Mouse (Mus musculus): ENCODE results near the gene Rasd1. TPM values are rescaled to one million over a fixed set of nuclear protein-coding genes. Genes with fewer than 3 reads are reported as not detected.

Rasd1 gene
- polyA plus RNA-seq, 1 experiment from 2014 or later, result 0.51 TPM

DNA sequence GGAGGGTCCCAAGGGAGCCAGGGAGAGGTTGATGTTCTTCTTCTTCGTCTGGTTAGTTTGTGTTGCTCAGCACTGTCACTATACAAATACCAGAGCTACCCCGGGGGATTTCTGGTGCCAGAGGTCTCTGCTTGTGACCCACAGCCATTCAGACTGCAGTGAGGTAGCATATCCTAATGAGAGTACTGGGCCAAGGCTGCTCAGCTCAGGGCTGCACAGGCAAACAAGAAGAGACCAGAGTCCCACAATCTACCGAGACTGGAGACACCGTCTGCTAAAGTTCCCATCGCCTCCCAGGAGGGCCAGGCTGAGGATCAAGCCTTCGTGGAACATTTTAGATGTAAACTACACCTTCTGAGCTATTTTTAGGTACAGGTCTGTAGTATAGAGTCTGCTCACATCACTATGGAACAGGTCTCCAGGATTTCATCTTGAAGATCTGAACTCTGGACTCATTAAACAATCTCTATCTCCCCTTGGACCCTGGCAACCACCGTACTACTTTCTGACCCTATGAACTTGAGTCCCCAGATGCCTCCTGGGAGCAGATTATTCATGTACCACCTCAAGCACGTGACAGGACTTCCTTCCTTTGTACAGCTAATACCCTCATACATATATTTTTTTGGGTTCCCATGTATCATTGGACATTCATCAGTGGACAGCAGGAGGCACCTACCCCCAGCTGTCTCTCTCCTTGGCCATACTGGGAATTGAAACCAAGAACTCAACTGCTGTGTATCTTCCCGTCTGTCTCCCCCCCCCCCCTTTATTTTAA, 32.0 kb downstream of the Rasd1 start:
- no peaks in the 10 kb centered on the region for H3K9me3 ChIP-seq (ENCODE audit: control insufficient read depth, low read length)
- WGBS, result 74% methylated on average over 9 of the region's 9 CpGs

DNA sequence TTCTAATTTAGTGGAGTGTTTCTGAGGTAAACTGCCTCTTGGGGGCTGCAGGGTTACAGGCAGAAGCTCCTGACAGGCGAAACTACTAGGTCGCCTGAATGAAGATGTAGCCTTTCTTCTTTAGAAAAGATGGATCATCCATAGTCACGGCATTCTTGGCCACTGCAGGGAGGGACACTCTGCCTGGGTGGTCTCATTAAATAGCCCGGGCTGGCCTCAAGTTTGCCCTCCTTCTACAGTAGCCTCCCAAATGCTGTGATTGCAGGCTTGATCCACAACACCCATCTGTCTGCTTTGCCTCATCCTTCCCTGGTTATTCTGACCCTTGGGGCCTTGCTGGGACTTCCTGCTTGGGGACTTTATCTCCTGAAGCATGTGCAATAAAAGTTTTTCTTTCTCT, 34.7 kb downstream of the Rasd1 start:
- Histone ChIP-seq H3K27ac (ENCODE audit: low read length) (no peak overlapping the region), H3K9ac (replicated peaks; ENCODE audit: low read depth, low read length) (no peak overlapping the region), H3K9me3 (ENCODE audit: control insufficient read depth, low read length) (no peaks in the 10 kb centered on the region), H3K27me3 (replicated peaks; ENCODE audit: control insufficient read depth, insufficient read depth, low read length) (no peaks in the 10 kb centered on the region), H3K36me3 (ENCODE audit: control insufficient read depth, insufficient read depth) (no peaks in the 10 kb centered on the region), H3K4me3 (replicated peaks; ENCODE audit: low read length) (no peak overlapping the region), H3K4me1 (replicated peaks; ENCODE audit: control insufficient read depth, insufficient read depth, low read length) (no peaks in the 10 kb centered on the region), H3K4me2 (ENCODE audit: low read length) (no peak overlapping the region)
- WGBS, result 46% methylated on average over 4 of the region's 4 CpGs
- no peak for ATAC-seq

More for the DNA sequence above, 32.0 kb downstream of the Rasd1 start:
- no peak for ATAC-seq
- no peaks in the 10 kb centered on the region for H3K27me3 ChIP-seq (replicated peaks; ENCODE audit: control insufficient read depth, insufficient read depth, low read length)
- H3K4me3 ChIP-seq (replicated peaks; ENCODE audit: low read length), result no peak overlapping the region
- H3K27ac ChIP-seq (ENCODE audit: low read length), result no peak overlapping the region
- no peaks in the 10 kb centered on the region for H3K4me1 ChIP-seq (replicated peaks; ENCODE audit: control insufficient read depth, insufficient read depth, low read length)
- no peaks in the 10 kb centered on the region for H3K36me3 ChIP-seq (ENCODE audit: control insufficient read depth, insufficient read depth)
- H3K9ac ChIP-seq (replicated peaks; ENCODE audit: low read depth, low read length), result no peak overlapping the region
- H3K4me2 ChIP-seq (ENCODE audit: low read length), result no peak overlapping the region

GRCm38 (mm10) chr11:59921265-59921664, 43.5 kb downstream of the Rasd1 start:
- Histone ChIP-seq H3K27me3 (replicated peaks; ENCODE audit: control insufficient read depth, insufficient read depth, low read length) (no peaks in the 10 kb centered on the region), H3K9ac (replicated peaks; ENCODE audit: low read depth, low read length) (no peak overlapping the region), H3K4me2 (ENCODE audit: low read length) (no peak overlapping the region), H3K27ac (ENCODE audit: low read length) (no peak overlapping the region), H3K4me1 (replicated peaks; ENCODE audit: control insufficient read depth, insufficient read depth, low read length) (no peaks in the 10 kb centered on the region), H3K4me3 (replicated peaks; ENCODE audit: low read length) (no peak overlapping the region), H3K9me3 (ENCODE audit: control insufficient read depth, low read length) (no peaks in the 10 kb centered on the region), H3K36me3 (ENCODE audit: control insufficient read depth, insufficient read depth) (no peaks in the 10 kb centered on the region)
- WGBS, result 10% methylated on average over 7 of the region's 7 CpGs
- ATAC-seq, result no peak

DNA sequence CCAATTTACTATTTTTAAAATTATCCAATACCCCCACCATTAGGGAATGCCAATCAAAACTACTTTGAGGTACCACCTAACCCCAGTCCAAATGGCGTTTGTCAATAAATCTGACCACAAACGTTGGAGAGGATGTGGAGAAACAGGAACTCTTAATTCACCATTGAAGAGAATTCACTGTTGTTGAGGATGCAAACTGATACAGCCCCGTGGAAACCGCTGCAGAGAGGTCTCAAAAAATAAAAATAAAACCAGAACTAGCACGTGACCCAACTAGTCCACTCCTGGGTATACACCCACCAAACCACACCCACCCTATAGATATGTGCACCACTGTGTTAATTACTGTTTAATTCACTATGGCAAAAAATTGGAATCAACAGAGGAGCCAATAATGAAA, 44.4 kb downstream of the Rasd1 start:
- Histone ChIP-seq H3K4me2 (ENCODE audit: low read length) (no peak overlapping the region), H3K36me3 (ENCODE audit: control insufficient read depth, insufficient read depth) (no peaks in the 10 kb centered on the region), H3K9me3 (ENCODE audit: control insufficient read depth, low read length) (no peaks in the 10 kb centered on the region), H3K9ac (replicated peaks; ENCODE audit: low read depth, low read length) (no peak overlapping the region), H3K27ac (ENCODE audit: low read length) (no peak overlapping the region), H3K27me3 (replicated peaks; ENCODE audit: control insufficient read depth, insufficient read depth, low read length) (no peaks in the 10 kb centered on the region), H3K4me1 (replicated peaks; ENCODE audit: control insufficient read depth, insufficient read depth, low read length) (no peaks in the 10 kb centered on the region), H3K4me3 (replicated peaks; ENCODE audit: low read length) (no peak overlapping the region)
- ATAC-seq, result no peak
- 78% methylated on average over 5 of the region's 5 CpGs for WGBS

GRCm38 (mm10) chr11:59919401-59919800, 45.3 kb downstream of the Rasd1 start:
- no peak for ATAC-seq
- no peaks in the 10 kb centered on the region for H3K9me3 ChIP-seq (ENCODE audit: control insufficient read depth, low read length)
- no peaks in the 10 kb centered on the region for H3K36me3 ChIP-seq (ENCODE audit: control insufficient read depth, insufficient read depth)
- H3K4me3 ChIP-seq (replicated peaks; ENCODE audit: low read length), result no peak overlapping the region
- no peaks in the 10 kb centered on the region for H3K27me3 ChIP-seq (replicated peaks; ENCODE audit: control insufficient read depth, insufficient read depth, low read length)
- H3K27ac ChIP-seq (ENCODE audit: low read length), result no peak overlapping the region
- H3K4me1 ChIP-seq (replicated peaks; ENCODE audit: control insufficient read depth, insufficient read depth, low read length), result no peaks in the 10 kb centered on the region
- WGBS, result 71% methylated on average over 3 of the region's 3 CpGs
- no peak overlapping the region for H3K4me2 ChIP-seq (ENCODE audit: low read length)
- no peak overlapping the region for H3K9ac ChIP-seq (replicated peaks; ENCODE audit: low read depth, low read length)

GRCm38 (mm10) chr11:59918014-59918413, 46.7 kb downstream of the Rasd1 start:
- Histone ChIP-seq H3K9me3 (ENCODE audit: control insufficient read depth, low read length) (no peaks in the 10 kb centered on the region), H3K27ac (ENCODE audit: low read length) (no peak overlapping the region), H3K4me3 (replicated peaks; ENCODE audit: low read length) (no peak overlapping the region), H3K4me2 (ENCODE audit: low read length) (no peak overlapping the region), H3K27me3 (replicated peaks; ENCODE audit: control insufficient read depth, insufficient read depth, low read length) (no peaks in the 10 kb centered on the region), H3K36me3 (ENCODE audit: control insufficient read depth, insufficient read depth) (no peaks in the 10 kb centered on the region), H3K4me1 (replicated peaks; ENCODE audit: control insufficient read depth, insufficient read depth, low read length) (no peaks in the 10 kb centered on the region), H3K9ac (replicated peaks; ENCODE audit: low read depth, low read length) (no peak overlapping the region)
- WGBS, result 26% methylated on average over 4 of the region's 4 CpGs
- no peak for ATAC-seq

- Histone ChIP-seq H3K36me3 (ENCODE audit: control insufficient read depth, insufficient read depth) (no peaks in the 10 kb centered on the region), H3K9ac (replicated peaks; ENCODE audit: low read depth, low read length) (no peak overlapping the region), H3K4me3 (replicated peaks; ENCODE audit: low read length) (no peak overlapping the region), H3K4me1 (replicated peaks; ENCODE audit: control insufficient read depth, insufficient read depth, low read length) (no peaks in the 10 kb centered on the region), H3K27me3 (replicated peaks; ENCODE audit: control insufficient read depth, insufficient read depth, low read length) (no peaks in the 10 kb centered on the region), H3K9me3 (ENCODE audit: control insufficient read depth, low read length) (no peaks in the 10 kb centered on the region), H3K4me2 (ENCODE audit: low read length) (no peak overlapping the region), H3K27ac (ENCODE audit: low read length) (no peak overlapping the region)
- ATAC-seq, result no peak
- WGBS, result 94% methylated on average over 4 of the region's 4 CpGs
Observed at GRCm38 (mm10) chr11:59913702-59914101, 51.0 kb downstream of the Rasd1 start.

Other genes starting within 250 kb of the Rasd1 start
- gene Pld6, start 177.3 kb downstream of the Rasd1 start, polyA plus RNA-seq (2015; fragmentation: Nextera tagmentation; extraction: Ambion mirVana), result 4.2 and 6.7 TPM in 2 replicates
- gene Flcn, start 154.9 kb downstream of the Rasd1 start, polyA plus RNA-seq (2015; fragmentation: Nextera tagmentation; extraction: Ambion mirVana), result 44.6 and 51.2 TPM in 2 replicates
- 52.6 and 56.7 TPM in 2 replicates for gene Nt5m, start 125.5 kb downstream of the Rasd1 start, polyA plus RNA-seq (2015; fragmentation: Nextera tagmentation; extraction: Ambion mirVana)
- 200 and 212 TPM in 2 replicates for gene Cops3, start 125.1 kb downstream of the Rasd1 start, polyA plus RNA-seq (2015; fragmentation: Nextera tagmentation; extraction: Ambion mirVana)
- gene Med9, start 16.7 kb downstream of the Rasd1 start, polyA plus RNA-seq (2015; fragmentation: Nextera tagmentation; extraction: Ambion mirVana), result 39.0 and 39.2 TPM in 2 replicates
- gene Pemt, start 81.5 kb upstream of the Rasd1 start, polyA plus RNA-seq (2015; fragmentation: Nextera tagmentation; extraction: Ambion mirVana), result 4.4 and 7.9 TPM in 2 replicates
- gene Rai1, start 140.1 kb upstream of the Rasd1 start, polyA plus RNA-seq (2015; fragmentation: Nextera tagmentation; extraction: Ambion mirVana), result 30.2 and 30.3 TPM in 2 replicates

All from forebrain, embryonic 16.5 days (tissue).